Mouse (Mus musculus) mouse embryonic stem cell (cell line): Measurements from ENCODE around the gene Hoxd10.

Experiments
- in situ Hi-C, 2 experiments: fragments of 300-500 bp; cut with MboI; formaldehyde crosslinking; loops; 1 replicate in 1 of 2; 3 replicates in 1 of 2; pipeline ENCODE4 v1.14.3; 2019 to 2020; ENCODE audit warnings: low sequenced_read_pairs in 2 of 2, low pct_unique_long_range_greater_than_20kb in 1 of 2, mixed read lengths in 1 of 2; ENCODE audit not compliant: unreplicated experiment in 1 of 2

Gene Hoxd10

GRCm38 (mm10) chr2:74731055-74731454 is 39.3 kb downstream of the Hoxd10 start:
- in situ Hi-C loops, result loop anchor here in 1 of 2 experiments (10.0 kb wide), 1 partner anchor 46 kb away; no protein-coding TSS in a partner anchor

GRCm38 (mm10) chr2:74731799-74732512 is 40.2 kb downstream of the Hoxd10 start:
- in situ Hi-C loops, result loop anchor here in 1 of 2 experiments (10.0 kb wide), 1 partner anchor 47 kb away; no protein-coding TSS in a partner anchor

- in situ Hi-C loops, result loop anchor here in 1 of 2 experiments (10.0 kb wide), 1 partner anchor 48 kb away; no protein-coding TSS in a partner anchor
Measured at GRCm38 (mm10) chr2:74732513-74733316, 41.0 kb downstream of the Hoxd10 start.

GRCm38 (mm10) chr2:74733317-74733661 is 41.6 kb downstream of the Hoxd10 start:
- in situ Hi-C loops, result loop anchor here in 1 of 2 experiments (10.0 kb wide), 1 partner anchor 48 kb away; no protein-coding TSS in a partner anchor

- in situ Hi-C loops, result loop anchor here in 1 of 2 experiments (10.0 kb wide), 1 partner anchor 49 kb away; no protein-coding TSS in a partner anchor
Measured at GRCm38 (mm10) chr2:74733765-74734164, 42.0 kb downstream of the Hoxd10 start.

GRCm38 (mm10) chr2:74734451-74734850 is 42.7 kb downstream of the Hoxd10 start:
- in situ Hi-C loops, result loop anchor here in 1 of 2 experiments (10.0 kb wide), 1 partner anchor 50 kb away; no protein-coding TSS in a partner anchor

GRCm38 (mm10) chr2:74734996-74735811 is 43.5 kb downstream of the Hoxd10 start:
- in situ Hi-C loops, result loop anchor here in 1 of 2 experiments (5.0 to 10.0 kb wide), 2 partner anchors 33 to 50 kb away; partner anchors contain the start of gene Hoxd8

- in situ Hi-C loops, result loop anchor here in 1 of 2 experiments (5.0 to 10.0 kb wide), 2 partner anchors 34 to 51 kb away; partner anchors contain the start of gene Hoxd8
Measured at GRCm38 (mm10) chr2:74735851-74736687, 44.3 kb downstream of the Hoxd10 start.

- in situ Hi-C loops, result loop anchor here in 1 of 2 experiments (5.0 to 10.0 kb wide), 2 partner anchors 35 to 52 kb away; partner anchors contain the start of gene Hoxd8
Measured at GRCm38 (mm10) chr2:74736688-74737577, 45.2 kb downstream of the Hoxd10 start.

GRCm38 (mm10) chr2:74737578-74738070 is 45.9 kb downstream of the Hoxd10 start:
- in situ Hi-C loops, result loop anchor here in 1 of 2 experiments (5.0 to 10.0 kb wide), 2 partner anchors 35 to 53 kb away; partner anchors contain the start of gene Hoxd8

- in situ Hi-C loops, result loop anchor here in 1 of 2 experiments (5.0 to 10.0 kb wide), 2 partner anchors 37 to 54 kb away; partner anchors contain the start of gene Hoxd8
Measured at GRCm38 (mm10) chr2:74738623-74739475, 47.1 kb downstream of the Hoxd10 start.

- in situ Hi-C loops, result loop anchor here in 1 of 2 experiments (5.0 to 10.0 kb wide), 2 partner anchors 37 to 55 kb away; partner anchors contain the start of gene Hoxd8
Measured at GRCm38 (mm10) chr2:74739476-74739800, 47.7 kb downstream of the Hoxd10 start.

- in situ Hi-C loops, result loop anchor here in 1 of 2 experiments (5.0 to 10.0 kb wide), 2 partner anchors 38 to 55 kb away; partner anchors contain the start of gene Hoxd8
Measured at GRCm38 (mm10) chr2:74739869-74740268, 48.1 kb downstream of the Hoxd10 start.

- in situ Hi-C loops, result no loop called here
Measured at GRCm38 (mm10) chr2:74740311-74741091, 48.8 kb downstream of the Hoxd10 start.
